Mouse (Mus musculus) E14TG2a.4 (cell line): ENCODE data around the gene Thsd7a.

Experiments used
- CTCF ChIP-seq: conservative IDR thresholded peaks from 2 replicates; pipeline ENCODE4 v1.5.1; 2014; ENCODE audit warnings: low read length
- NANOG ChIP-seq: IDR thresholded peaks from 2 replicates; pipeline ENCODE4 v1.6.1; 2014; ENCODE audit warnings: borderline replicate concordance, low read length, mixed read lengths
- POU5F1 ChIP-seq: IDR thresholded peaks from 2 replicates; pipeline ENCODE4 v1.6.1; 2014; ENCODE audit warnings: low read length, borderline replicate concordance

- TF ChIP-seq CTCF (no peak), NANOG (no peak), POU5F1 (no peak)
These were observed 35.9 kb upstream of the Thsd7a start for GRCm38 (mm10) chr6:12784918-12785618.
